Mouse (Mus musculus) erythroblast, adult 5-6 weeks (primary cell): ENCODE data around the gene Mroh3. TPM values are rescaled to one million over a fixed set of nuclear protein-coding genes. Genes with fewer than 3 reads are reported as not detected.

Source experiments
- ATAC-seq: replicated peaks from 2 replicates; pipeline ENCODE4 v1.8.0; 2016; ENCODE audit warnings: moderate number of reproducible peaks, mild to moderate bottlenecking, moderate TSS enrichment, inconsistent platforms; ENCODE audit not compliant: poor library complexity, low FRiP score, severe bottlenecking
- total RNA-seq, 2 experiments: library from RNA; stranded (forward) in 1 of 2; stranded (reverse) in 1 of 2; fragments of 150-400 nt in 1 of 2; fragments of 200-764, 138-1000 nt in 1 of 2; gene quantifications; 2 replicates each; pipeline versions ENCODE4 v1.2.3 to v1.2.4; 2015 to 2017; ENCODE audit warnings: low replicate concordance in 2 of 2

Gene Mroh3
- total RNA-seq, 2 experiments from 2014 or later = not detected

DNA sequence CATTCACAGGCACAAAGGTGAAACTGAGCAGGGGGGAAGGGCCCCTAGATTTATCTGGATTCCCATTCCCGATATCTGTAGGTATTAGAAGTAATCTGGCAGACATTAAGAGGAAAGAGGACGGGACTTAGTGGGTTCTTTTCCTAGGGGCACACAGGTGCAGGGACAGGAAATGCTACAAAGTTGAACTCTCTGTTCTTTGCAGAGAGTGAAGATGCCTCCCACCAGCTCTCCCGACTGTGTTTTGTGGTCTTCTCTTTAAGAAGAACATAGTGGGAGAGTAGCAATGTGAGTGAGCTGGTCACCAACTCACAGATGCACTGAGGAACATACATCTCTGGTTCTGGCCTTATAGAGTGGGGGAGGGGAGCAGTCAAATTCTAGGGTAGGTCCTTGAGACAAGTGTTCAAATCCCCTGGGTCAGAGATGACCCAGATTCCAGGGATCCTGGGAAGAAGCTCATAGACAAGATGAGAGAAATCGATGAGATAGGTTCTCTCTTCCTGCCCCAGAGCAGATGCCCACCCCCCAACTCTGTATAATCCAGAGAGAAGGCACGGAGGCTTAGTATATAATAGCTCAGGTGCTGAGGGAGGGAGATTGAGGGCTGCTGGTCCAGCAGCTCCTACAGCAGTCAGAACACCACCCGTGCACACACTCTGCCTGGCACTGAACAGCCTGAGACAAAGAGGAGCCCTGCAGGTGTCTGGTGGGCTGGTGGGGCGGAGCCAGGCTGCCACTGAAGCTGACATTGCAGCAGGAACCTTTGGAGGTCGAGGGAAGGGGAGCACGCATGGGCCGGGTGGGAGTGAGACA, 80.0 kb downstream of the Mroh3 start:
- no peak for ATAC-seq

Other genes starting within 250 kb of the Mroh3 start
- not detected in 2 replicates for gene Igfn1, start 206.5 kb downstream of the Mroh3 start, total RNA-seq (2015; ENCODE audit: low replicate concordance)
- gene Igfn1, start 206.5 kb downstream of the Mroh3 start, total RNA-seq (2017; ENCODE audit: low replicate concordance) = not detected in 2 replicates
- 17.9 and 24.5 TPM in 2 replicates for gene Tmem9, start 204.7 kb downstream of the Mroh3 start, total RNA-seq (2015; ENCODE audit: low replicate concordance)
- gene Tmem9, start 204.7 kb downstream of the Mroh3 start, total RNA-seq (2017; ENCODE audit: low replicate concordance) = 16.9 and 22.3 TPM in 2 replicates
- not detected in 2 replicates for gene Ascl5, start 162.0 kb downstream of the Mroh3 start, total RNA-seq (2015; ENCODE audit: low replicate concordance)
- not detected in 2 replicates for gene Ascl5, start 162.0 kb downstream of the Mroh3 start, total RNA-seq (2017; ENCODE audit: low replicate concordance)
- not detected in 2 replicates for gene Cacna1s, start 160.1 kb downstream of the Mroh3 start, total RNA-seq (2015; ENCODE audit: low replicate concordance)
- not detected in 2 replicates for gene Cacna1s, start 160.1 kb downstream of the Mroh3 start, total RNA-seq (2017; ENCODE audit: low replicate concordance)
- 7.7 and 12.9 TPM in 2 replicates for gene Kif21b, start 81.4 kb downstream of the Mroh3 start, total RNA-seq (2015; ENCODE audit: low replicate concordance)
- 5.4 and 8.5 TPM in 2 replicates for gene Kif21b, start 81.4 kb downstream of the Mroh3 start, total RNA-seq (2017; ENCODE audit: low replicate concordance)
- gene Inava, start 21.4 kb upstream of the Mroh3 start, total RNA-seq (2015; ENCODE audit: low replicate concordance) = not detected in 2 replicates
- not detected in 2 replicates for gene Inava, start 21.4 kb upstream of the Mroh3 start, total RNA-seq (2017; ENCODE audit: low replicate concordance)
- not detected in 2 replicates for gene Gpr25, start 48.0 kb upstream of the Mroh3 start, total RNA-seq (2015; ENCODE audit: low replicate concordance)
- gene Gpr25, start 48.0 kb upstream of the Mroh3 start, total RNA-seq (2017; ENCODE audit: low replicate concordance) = not detected in 2 replicates
- gene Camsap2, start 133.3 kb upstream of the Mroh3 start, total RNA-seq (2015; ENCODE audit: low replicate concordance) = 23.0 and 33.6 TPM in 2 replicates
- 53.8 and 56.0 TPM in 2 replicates for gene Camsap2, start 133.3 kb upstream of the Mroh3 start, total RNA-seq (2017; ENCODE audit: low replicate concordance)
- 0.58 and 10.7 TPM in 2 replicates for gene Ddx59, start 202.4 kb upstream of the Mroh3 start, total RNA-seq (2015; ENCODE audit: low replicate concordance)
- gene Ddx59, start 202.4 kb upstream of the Mroh3 start, total RNA-seq (2017; ENCODE audit: low replicate concordance) = 3.9 and 6.7 TPM in 2 replicates